Mouse (Mus musculus): ENCODE measurements around the gene Plekhg1. TPM values are rescaled to one million over a fixed set of nuclear protein-coding genes. Genes with fewer than 3 reads are reported as not detected.

The Plekhg1 gene
- polyA plus RNA-seq, 1 experiment = 2.3 TPM

DNA sequence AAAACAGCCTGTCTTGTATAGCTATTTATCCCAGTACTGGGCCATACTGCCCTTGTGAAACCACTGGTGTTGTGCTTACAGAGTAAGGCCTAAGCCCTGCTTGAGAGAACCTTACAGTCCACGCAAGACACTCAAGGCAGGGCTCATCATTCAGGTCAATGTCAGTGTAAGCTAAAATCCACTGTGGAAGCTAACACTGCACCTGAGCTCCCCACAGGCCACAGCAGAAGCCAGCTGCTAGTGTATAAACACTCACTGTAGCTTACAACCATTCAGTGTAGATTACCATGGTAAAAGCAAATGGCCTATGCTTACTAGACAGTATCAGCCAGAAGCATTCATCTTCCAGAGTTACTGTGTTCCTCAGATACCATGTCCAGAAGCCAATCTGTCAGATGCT, 90.5 kb downstream of the Plekhg1 start:
- no peak for DNase-seq
- H3K27ac ChIP-seq (ENCODE audit: control insufficient read depth, insufficient read depth, low read length) = no peak overlapping the region
- no peaks in the 10 kb centered on the region for H3K36me3 ChIP-seq (ENCODE audit: control insufficient read depth, insufficient read depth, low read length)
- no peaks in the 10 kb centered on the region for H3K4me1 ChIP-seq (replicated peaks; ENCODE audit: control insufficient read depth, insufficient read depth, low read length)
- TF ChIP-seq POLR2A (IDR thresholded peaks at IDR 0.05; ENCODE audit: control insufficient read depth, extremely low read depth, insufficient read depth, low read length, poor library complexity) = no peak
- no peak for TF ChIP-seq CTCF (IDR thresholded peaks at IDR 0.05; ENCODE audit: borderline replicate concordance, control insufficient read depth, extremely low read depth, insufficient read depth, low read length, poor library complexity)
- WGBS = 97% methylated on average over 1 of the region's 1 CpGs
- no peaks in the 10 kb centered on the region for H3K27me3 ChIP-seq (ENCODE audit: control insufficient read depth, insufficient read depth, low read length)
- no peak overlapping the region for H3K4me3 ChIP-seq (ENCODE audit: control insufficient read depth, insufficient read depth, low read length)

DNA sequence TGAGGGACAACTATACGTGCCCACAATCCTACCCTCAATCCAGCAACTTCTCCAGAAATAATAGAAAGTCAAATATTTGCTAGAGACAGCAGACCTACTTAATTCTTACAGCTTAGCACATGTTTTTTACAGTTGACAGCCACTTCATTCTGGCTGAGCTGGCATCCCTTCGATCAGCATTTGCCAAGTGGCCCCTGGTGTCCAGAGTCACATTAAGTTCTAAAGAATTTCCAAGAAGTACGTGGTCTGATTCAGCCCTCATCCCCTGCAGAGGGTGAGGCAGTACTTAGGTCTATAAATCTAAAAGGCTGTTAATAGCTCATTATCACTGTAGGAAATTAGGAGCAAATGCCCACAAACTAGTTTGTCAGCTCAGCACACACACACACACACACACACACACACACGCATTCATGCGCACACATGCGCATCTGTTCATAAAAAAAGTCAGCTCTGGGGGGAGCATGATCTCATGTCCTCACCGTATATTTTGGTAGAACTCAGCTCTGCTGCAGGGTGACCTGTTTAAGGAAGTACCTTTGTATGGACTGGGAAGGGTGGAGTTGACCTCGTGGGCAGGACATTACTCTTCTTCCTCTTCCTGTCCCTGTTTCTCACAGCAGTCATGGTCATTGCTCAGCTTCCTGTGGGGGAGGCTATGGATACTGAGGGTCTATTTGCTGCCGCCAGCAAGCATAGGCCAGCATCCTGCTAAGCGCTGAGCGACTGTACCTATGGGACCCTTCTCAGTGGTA, 91.6 kb downstream of the Plekhg1 start:
- Histone ChIP-seq H3K4me3 (ENCODE audit: control insufficient read depth, insufficient read depth, low read length) (no peak overlapping the region), H3K4me1 (replicated peaks; ENCODE audit: control insufficient read depth, insufficient read depth, low read length) (no peaks in the 10 kb centered on the region), H3K27ac (ENCODE audit: control insufficient read depth, insufficient read depth, low read length) (no peak overlapping the region), H3K27me3 (ENCODE audit: control insufficient read depth, insufficient read depth, low read length) (no peaks in the 10 kb centered on the region), H3K36me3 (ENCODE audit: control insufficient read depth, insufficient read depth, low read length) (no peaks in the 10 kb centered on the region)
- 77% methylated on average over 11 of the region's 11 CpGs for WGBS
- TF ChIP-seq CTCF (IDR thresholded peaks at IDR 0.05; ENCODE audit: borderline replicate concordance, control insufficient read depth, extremely low read depth, insufficient read depth, low read length, poor library complexity) = no peak
- no peak for TF ChIP-seq POLR2A (IDR thresholded peaks at IDR 0.05; ENCODE audit: control insufficient read depth, extremely low read depth, insufficient read depth, low read length, poor library complexity)
- DNase-seq = no peak

DNA sequence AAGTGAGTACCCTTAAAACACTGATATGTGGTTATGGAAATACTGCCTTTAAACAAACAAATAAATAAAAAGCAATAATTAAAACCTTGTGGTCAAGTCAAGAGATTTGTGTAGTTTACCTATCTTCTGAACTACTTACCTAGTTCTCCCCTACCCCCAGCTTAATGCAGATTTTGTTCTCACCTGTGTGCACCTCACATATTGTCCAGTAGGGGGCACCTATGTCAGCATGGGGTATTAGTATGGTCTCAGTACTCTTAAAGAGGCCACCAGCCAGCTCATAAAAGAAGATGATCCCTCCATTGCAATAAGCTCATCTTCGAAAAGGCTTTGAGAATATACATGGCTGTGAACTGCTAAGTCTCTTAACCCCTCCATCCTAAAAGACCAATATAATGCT, 93.9 kb downstream of the Plekhg1 start:
- Histone ChIP-seq H3K4me1 (replicated peaks; ENCODE audit: control insufficient read depth, insufficient read depth, low read length) (no peaks in the 10 kb centered on the region), H3K4me3 (ENCODE audit: control insufficient read depth, insufficient read depth, low read length) (no peak overlapping the region), H3K36me3 (ENCODE audit: control insufficient read depth, insufficient read depth, low read length) (no peaks in the 10 kb centered on the region), H3K27me3 (ENCODE audit: control insufficient read depth, insufficient read depth, low read length) (no peaks in the 10 kb centered on the region), H3K27ac (ENCODE audit: control insufficient read depth, insufficient read depth, low read length) (no peak overlapping the region)
- DNase-seq = no peak
- WGBS = 98% methylated on average over 1 of the region's 1 CpGs
- TF ChIP-seq POLR2A (IDR thresholded peaks at IDR 0.05; ENCODE audit: control insufficient read depth, extremely low read depth, insufficient read depth, low read length, poor library complexity) (no peak), CTCF (IDR thresholded peaks at IDR 0.05; ENCODE audit: borderline replicate concordance, control insufficient read depth, extremely low read depth, insufficient read depth, low read length, poor library complexity) (no peak)

DNA sequence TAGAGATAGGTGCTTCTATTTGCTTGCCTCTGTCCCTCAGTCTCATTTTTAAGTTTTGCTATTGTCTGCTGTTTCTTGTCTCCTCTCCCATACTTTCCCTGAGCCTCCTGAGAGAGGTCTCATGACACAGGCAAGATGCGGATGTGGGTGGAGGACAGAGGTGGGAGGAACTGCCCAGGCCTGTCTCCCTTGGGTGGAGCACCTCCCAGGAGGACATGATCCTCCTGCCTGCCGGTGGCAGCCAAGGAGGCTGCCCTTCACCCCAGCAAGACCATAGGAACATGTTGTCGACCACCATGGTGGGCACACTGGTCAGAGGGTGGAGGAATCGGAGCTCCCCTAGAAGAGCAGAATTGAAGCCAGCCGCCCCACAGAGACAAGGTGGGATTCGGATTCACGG, 94.5 kb downstream of the Plekhg1 start:
- 96% methylated on average over 7 of the region's 7 CpGs for WGBS
- TF ChIP-seq POLR2A (IDR thresholded peaks at IDR 0.05; ENCODE audit: control insufficient read depth, extremely low read depth, insufficient read depth, low read length, poor library complexity) (no peak), CTCF (IDR thresholded peaks at IDR 0.05; ENCODE audit: borderline replicate concordance, control insufficient read depth, extremely low read depth, insufficient read depth, low read length, poor library complexity) (no peak)
- Histone ChIP-seq H3K27ac (ENCODE audit: control insufficient read depth, insufficient read depth, low read length) (no peak overlapping the region), H3K4me3 (ENCODE audit: control insufficient read depth, insufficient read depth, low read length) (no peak overlapping the region), H3K36me3 (ENCODE audit: control insufficient read depth, insufficient read depth, low read length) (no peaks in the 10 kb centered on the region), H3K4me1 (replicated peaks; ENCODE audit: control insufficient read depth, insufficient read depth, low read length) (no peaks in the 10 kb centered on the region), H3K27me3 (ENCODE audit: control insufficient read depth, insufficient read depth, low read length) (no peaks in the 10 kb centered on the region)
- no peak for DNase-seq

DNA sequence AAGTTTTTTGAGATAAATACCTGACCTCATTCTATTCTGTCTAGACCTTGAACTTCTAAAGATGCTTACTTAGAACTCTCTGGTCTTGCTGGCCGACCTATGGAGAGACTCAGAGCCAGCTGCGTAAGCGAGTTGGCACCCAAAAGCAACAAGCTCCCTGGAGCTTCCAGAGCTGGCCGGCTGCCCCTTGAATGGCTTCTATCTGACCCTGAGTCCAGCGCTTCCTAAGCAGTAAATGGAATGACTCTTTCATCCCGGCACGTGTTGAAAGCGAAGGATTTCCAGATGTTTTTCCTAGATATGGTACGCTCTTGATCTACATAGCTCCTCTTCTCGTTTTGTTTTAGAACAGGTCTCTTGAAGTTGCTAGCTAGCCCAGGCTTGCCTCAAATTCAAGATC, 95.5 kb downstream of the Plekhg1 start:
- no peaks in the 10 kb centered on the region for H3K36me3 ChIP-seq (ENCODE audit: control insufficient read depth, insufficient read depth, low read length)
- 90% methylated on average over 10 of the region's 10 CpGs for WGBS
- H3K4me1 ChIP-seq (replicated peaks; ENCODE audit: control insufficient read depth, insufficient read depth, low read length) = no peaks in the 10 kb centered on the region
- DNase-seq = no peak
- no peak for TF ChIP-seq POLR2A (IDR thresholded peaks at IDR 0.05; ENCODE audit: control insufficient read depth, extremely low read depth, insufficient read depth, low read length, poor library complexity)
- no peak for TF ChIP-seq CTCF (IDR thresholded peaks at IDR 0.05; ENCODE audit: borderline replicate concordance, control insufficient read depth, extremely low read depth, insufficient read depth, low read length, poor library complexity)
- H3K27me3 ChIP-seq (ENCODE audit: control insufficient read depth, insufficient read depth, low read length) = no peaks in the 10 kb centered on the region
- no peak overlapping the region for H3K27ac ChIP-seq (ENCODE audit: control insufficient read depth, insufficient read depth, low read length)
- no peak overlapping the region for H3K4me3 ChIP-seq (ENCODE audit: control insufficient read depth, insufficient read depth, low read length)

DNA sequence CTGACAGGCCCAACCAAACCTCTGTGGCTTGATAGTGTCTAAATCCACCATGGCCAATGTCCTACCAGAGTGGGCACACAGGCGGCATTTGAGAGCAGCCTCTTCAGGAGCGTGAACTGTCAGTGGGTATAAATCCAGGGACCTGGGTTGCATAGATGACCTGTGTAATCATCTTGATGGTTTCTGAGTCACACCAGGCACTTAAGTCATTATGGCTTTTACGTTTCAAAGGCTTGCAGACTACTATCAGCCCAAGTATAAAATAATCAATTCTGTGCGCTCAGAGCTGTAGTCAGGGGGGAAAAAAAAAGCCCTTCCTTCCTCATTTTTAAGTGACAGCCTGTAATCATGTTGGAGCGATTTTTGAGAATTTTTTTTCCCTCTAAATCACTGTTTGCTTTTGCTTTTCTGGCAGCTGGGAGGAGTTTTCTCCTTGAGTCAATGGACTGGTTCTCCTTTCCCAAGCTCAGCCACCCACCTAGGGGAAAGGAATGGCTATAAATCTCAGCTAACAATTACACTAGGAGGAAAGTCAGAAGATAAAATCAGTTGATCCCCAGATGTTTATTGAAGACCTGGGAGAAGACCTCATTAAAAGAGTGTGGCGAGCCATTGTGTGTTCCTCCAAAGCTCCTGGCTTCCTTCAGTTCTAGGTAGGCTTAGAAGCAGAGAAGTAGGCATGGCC, 99.7 kb downstream of the Plekhg1 start:
- H3K27ac ChIP-seq (ENCODE audit: control insufficient read depth, insufficient read depth, low read length) = no peak overlapping the region
- H3K4me3 ChIP-seq (ENCODE audit: control insufficient read depth, insufficient read depth, low read length) = no peak overlapping the region
- TF ChIP-seq CTCF (IDR thresholded peaks at IDR 0.05; ENCODE audit: borderline replicate concordance, control insufficient read depth, extremely low read depth, insufficient read depth, low read length, poor library complexity) (no peak), POLR2A (IDR thresholded peaks at IDR 0.05; ENCODE audit: control insufficient read depth, extremely low read depth, insufficient read depth, low read length, poor library complexity) (no peak)
- no peaks in the 10 kb centered on the region for H3K36me3 ChIP-seq (ENCODE audit: control insufficient read depth, insufficient read depth, low read length)
- no peaks in the 10 kb centered on the region for H3K4me1 ChIP-seq (replicated peaks; ENCODE audit: control insufficient read depth, insufficient read depth, low read length)
- 53% methylated on average over 6 of the region's 6 CpGs for WGBS
- no peaks in the 10 kb centered on the region for H3K27me3 ChIP-seq (ENCODE audit: control insufficient read depth, insufficient read depth, low read length)
- no peak for DNase-seq

All from thymus, adult 2 months (tissue).